Mouse (Mus musculus): Measurements from ENCODE around the gene Kctd11.
"Not testable (repeated sequence)": the region's sequence is repeated elsewhere in the genome, so short reads cannot be mapped to it uniquely, and the experiment has no call there.

GRCm38 (mm10) chr11:69916652-69917378 is 35.6 kb upstream of the Kctd11 start:
- not testable (repeated sequence) for TF ChIP-seq POLR2A (IDR thresholded peaks at IDR 0.05; ENCODE audit: insufficient read depth, low read depth, low read length); EP300 (IDR thresholded peaks at IDR 0.05; ENCODE audit: insufficient read depth, low read depth, low read length); CTCF (IDR thresholded peaks at IDR 0.05)
